Mouse (Mus musculus) liver, embryonic 14.5 days (tissue): Measurements from ENCODE around the gene Med28. TPM values are rescaled to one million over a fixed set of nuclear protein-coding genes. Genes with fewer than 3 reads are reported as not detected.

ENCODE experiments used
- ATAC-seq: fragments of 200-750 bp; cut with Nextera tagmentation; 2 replicates; pipeline ENCODE4 v1.8.0; 2017; ENCODE audit warnings: moderate number of reproducible peaks, mild to moderate bottlenecking, moderate library complexity; ENCODE audit not compliant: insufficient read depth
- DNase-seq, 3 experiments: peaks; one replicate each; pipeline ENCODE4 v3.0.0-alpha.2; 2012 to 2013; ENCODE audit warnings: low read depth in 3 of 3, low spot score in 3 of 3
- H3K27ac ChIP-seq: fragments of 300-500 bp; sonication (generic); 2 replicates; pipeline ENCODE4 v1.5.1; 2014; ENCODE audit warnings: moderate library complexity, mild to moderate bottlenecking, control low read depth, inconsistent platforms
- H3K27me3 ChIP-seq: fragments of 300-500 bp; sonication (generic); 2 replicates; pipeline ENCODE4 v1.6.1; 2014; ENCODE audit warnings: mild to moderate bottlenecking, low read length, moderate library complexity; ENCODE audit not compliant: control insufficient read depth, insufficient read depth
- H3K36me3 ChIP-seq: fragments of 300-500 bp; sonication (generic); replicated peaks from 2 replicates; pipeline ENCODE4 v1.6.1; 2014; ENCODE audit warnings: low read depth; ENCODE audit not compliant: control insufficient read depth, insufficient read depth
- H3K4me1 ChIP-seq, 2 experiments: fragments of 200-500 bp in 1 of 2; fragments of 300-500 bp in 1 of 2; sonication (generic) in 1 of 2; replicated peaks; 2 replicates each; pipeline ENCODE4 v1.6.1; 2012 to 2014; ENCODE audit warnings: antibody characterized with exemption in 1 of 2, inconsistent platforms in 1 of 2, low read length in 1 of 2; ENCODE audit not compliant: control insufficient read depth in 2 of 2, insufficient read depth in 2 of 2
- H3K4me2 ChIP-seq: fragments of 300-500 bp; sonication (generic); 2 replicates; pipeline ENCODE4 v1.6.1; 2014; ENCODE audit warnings: low read depth, mild to moderate bottlenecking, control low read depth, moderate library complexity
- H3K4me3 ChIP-seq, 2 experiments: fragments of 200-500 bp in 1 of 2; fragments of 300-500 bp in 1 of 2; sonication (generic) in 1 of 2; 2 replicates each; pipeline ENCODE4 v1.5.1; 2012 to 2014; ENCODE audit warnings: low read depth in 2 of 2, low read length in 2 of 2, mild to moderate bottlenecking in 2 of 2, control low read depth in 1 of 2, inconsistent platforms in 1 of 2, moderate library complexity in 1 of 2; ENCODE audit not compliant: insufficient read depth in 1 of 2
- H3K9ac ChIP-seq: fragments of 300-500 bp; sonication (generic); replicated peaks from 2 replicates; pipeline ENCODE4 v1.6.1; 2014; ENCODE audit warnings: mild to moderate bottlenecking, control low read depth, moderate library complexity
- H3K9me3 ChIP-seq: fragments of 300-500 bp; sonication (generic); 2 replicates; pipeline ENCODE4 v1.6.1; 2016; ENCODE audit warnings: low read length, mixed read lengths; ENCODE audit not compliant: control insufficient read depth
- CTCF ChIP-seq: IDR thresholded peaks from 2 replicates; pipeline ENCODE4 v1.5.1; 2016; ENCODE audit warnings: antibody characterized with exemption, low read depth, control low read depth
- EP300 ChIP-seq: IDR thresholded peaks from 2 replicates; pipeline ENCODE4 v1.6.1; 2016; ENCODE audit warnings: antibody characterized with exemption, low read depth
- WGBS: fragments of 180-500 bp; shearing (Covaris S2); extraction: QIAGEN DNeasy Blood & Tissue Kit; methylation state at CpG from one replicate; pipeline ENCODE4 v1.1.7; 2014; ENCODE audit not compliant: insufficient replicate concordance; 5-methylcytosine and 5-hydroxymethylcytosine counted together
- polyA plus RNA-seq, 2 experiments: library from polyadenylated mRNA; depleted of rRNA in 1 of 2; stranded (reverse) in 1 of 2; unstranded in 1 of 2; fragments of >200 nt; fragmentation: Nextera tagmentation in 1 of 2; extraction: Ambion mirVana in 1 of 2; gene quantifications; 2 replicates each; pipeline versions ENCODE4 v1.2.1 to v1.2.3; 2012 to 2014

The Med28 gene
- polyA plus RNA-seq, 2 experiments, result 37.6 to 99.8 TPM

DNA sequence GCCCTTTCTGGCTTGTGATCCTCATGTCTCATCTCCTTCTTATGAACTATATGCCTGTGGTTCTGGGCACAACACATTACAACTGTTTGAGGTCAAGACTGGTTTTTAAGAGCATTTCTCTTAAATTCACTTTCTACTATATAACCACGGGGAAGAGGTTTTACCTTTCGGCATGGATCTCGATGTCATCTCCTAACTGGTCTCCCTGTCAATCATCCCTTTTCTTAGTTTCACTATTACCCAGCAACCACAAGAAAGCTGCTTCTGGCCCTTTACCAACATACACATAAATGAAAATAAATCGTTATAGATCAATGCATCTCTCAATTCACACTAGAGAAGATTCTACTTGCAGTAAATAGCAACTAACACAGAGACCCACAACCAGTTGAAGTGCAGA, 15.1 kb downstream of the Med28 start:
- DNase-seq (no peak), ATAC-seq (no peak)
- Histone ChIP-seq H3K9me3 (no peaks in the 10 kb centered on the region), H3K4me2 (no peak overlapping the region), H3K27me3 (no peaks in the 10 kb centered on the region), H3K4me3 (no peak overlapping the region), H3K36me3 (no peaks in the 10 kb centered on the region), H3K27ac (no peak overlapping the region), H3K4me1 (no peaks in the 10 kb centered on the region), H3K9ac (no peak overlapping the region)
- no peak for TF ChIP-seq CTCF
- no peak for TF ChIP-seq EP300
- WGBS, result 49% methylated on average over 4 of the region's 4 CpGs

GRCm38 (mm10) chr5:45539502-45539901, 19.5 kb downstream of the Med28 start:
- no peak for ATAC-seq
- Histone ChIP-seq H3K27me3 (no peaks in the 10 kb centered on the region), H3K36me3 (no peaks in the 10 kb centered on the region), H3K9me3 (no peaks in the 10 kb centered on the region), H3K4me2 (no peak overlapping the region), H3K4me1 (no peaks in the 10 kb centered on the region), H3K27ac (no peak overlapping the region), H3K9ac (no peak overlapping the region), H3K4me3 (no peak overlapping the region)
- TF ChIP-seq CTCF, result peak; percentile 59
- no peak for TF ChIP-seq EP300
- WGBS, result 42% methylated on average over 10 of the region's 10 CpGs
- DNase-seq, result no peak

- DNase-seq (no peak), ATAC-seq (no peak)
- no peaks in the 10 kb centered on the region for H3K4me1 ChIP-seq
- no peak for TF ChIP-seq EP300
- TF ChIP-seq CTCF, result no peak
- H3K27me3 ChIP-seq, result no peaks in the 10 kb centered on the region
- no peaks in the 10 kb centered on the region for H3K9me3 ChIP-seq
- H3K27ac ChIP-seq, result no peak overlapping the region
- H3K4me3 ChIP-seq, result no peak overlapping the region
- no peaks in the 10 kb centered on the region for H3K36me3 ChIP-seq
- no peak overlapping the region for H3K4me2 ChIP-seq
- 71% methylated on average over 5 of the region's 5 CpGs for WGBS
- H3K9ac ChIP-seq, result no peak overlapping the region
Observed at GRCm38 (mm10) chr5:45543374-45543773, 23.3 kb downstream of the Med28 start.

- Histone ChIP-seq H3K4me1 (no peaks in the 10 kb centered on the region), H3K9me3 (no peaks in the 10 kb centered on the region), H3K4me3 (no peak overlapping the region), H3K27ac (no peak overlapping the region), H3K36me3 (no peaks in the 10 kb centered on the region), H3K9ac (no peak overlapping the region), H3K27me3 (no peaks in the 10 kb centered on the region), H3K4me2 (no peak overlapping the region)
- WGBS, result 63% methylated on average over 1 of the region's 1 CpGs
- no peak for ATAC-seq
- no peak for TF ChIP-seq CTCF
- TF ChIP-seq EP300, result no peak
- DNase-seq, result no peak
Observed at GRCm38 (mm10) chr5:45549586-45549985, 29.6 kb downstream of the Med28 start.

- TF ChIP-seq EP300, result no peak
- no peak for TF ChIP-seq CTCF
- no peaks in the 10 kb centered on the region for H3K36me3 ChIP-seq
- H3K4me2 ChIP-seq, result no peak overlapping the region
- no peak for DNase-seq
- H3K4me1 ChIP-seq, result no peaks in the 10 kb centered on the region; a peak in 1 of 4 replicates
- H3K9me3 ChIP-seq, result no peaks in the 10 kb centered on the region
- no peaks in the 10 kb centered on the region for H3K27me3 ChIP-seq
- no peak for ATAC-seq
- H3K9ac ChIP-seq, result no peak overlapping the region
- WGBS, result 21% methylated on average over 6 of the region's 6 CpGs
- H3K27ac ChIP-seq, result no peak overlapping the region
- no peak overlapping the region for H3K4me3 ChIP-seq
Observed at GRCm38 (mm10) chr5:45564054-45564453, 44.0 kb downstream of the Med28 start.
